Mouse (Mus musculus): ENCODE measurements around the gene Zfp735.

Gene Zfp735

GRCm38 (mm10) chr11:73688478-73688877, at the start of gene Zfp735:
Zfp735 (plus strand) TSS chr11:73688778.
- DNase-seq: no peak

DNA sequence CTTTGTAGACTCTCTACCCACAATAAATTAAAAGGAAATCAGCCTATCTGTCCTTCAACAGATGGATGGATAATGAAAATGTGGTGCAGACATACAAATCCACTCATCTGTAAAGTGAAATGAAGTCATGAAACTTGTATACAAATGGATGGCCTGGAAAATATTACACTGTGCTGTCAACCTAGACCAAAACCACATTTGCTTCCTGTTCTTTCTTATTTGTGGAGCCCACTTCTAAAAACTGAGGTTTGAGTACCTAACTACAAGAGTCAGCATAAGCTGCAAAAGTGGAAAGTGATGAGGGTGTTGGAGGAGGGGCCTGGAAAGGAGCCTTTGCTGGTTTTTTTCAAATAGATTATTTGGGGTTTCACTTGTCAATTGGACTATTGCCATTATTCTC, 70.5 kb downstream of the Zfp735 start:
- no peak for DNase-seq
